Mouse (Mus musculus) hindbrain, embryonic 11.5 days (tissue): ENCODE data around the gene Hoxb8. TPM values are rescaled to one million over a fixed set of nuclear protein-coding genes. Genes with fewer than 3 reads are reported as not detected.

Source experiments
- ATAC-seq: fragments of 200-750 bp; cut with Nextera tagmentation; 2 replicates; pipeline ENCODE4 v1.8.0; 2017; ENCODE audit warnings: mild to moderate bottlenecking, moderate TSS enrichment, moderate library complexity; ENCODE audit not compliant: low FRiP score
- DNase-seq: peaks from one replicate; pipeline ENCODE4 v3.0.0-alpha.2; 2015; ENCODE audit warnings: low spot score
- H3K27ac ChIP-seq: fragments of 300-500 bp; sonication (generic); 2 replicates; pipeline ENCODE4 v1.5.1; 2014; ENCODE audit warnings: mild to moderate bottlenecking, low read depth, low read length
- H3K27me3 ChIP-seq: fragments of 300-500 bp; sonication (generic); 2 replicates; pipeline ENCODE4 v1.6.1; 2014; ENCODE audit warnings: mild to moderate bottlenecking, low read length, moderate library complexity, mixed read lengths; ENCODE audit not compliant: control insufficient read depth, insufficient read depth
- H3K36me3 ChIP-seq: fragments of 300-500 bp; sonication (generic); 2 replicates; pipeline ENCODE4 v1.6.1; 2014; ENCODE audit warnings: mild to moderate bottlenecking, low read length, moderate library complexity, mixed read lengths; ENCODE audit not compliant: control insufficient read depth, insufficient read depth
- H3K4me1 ChIP-seq: fragments of 300-500 bp; sonication (generic); replicated peaks from 2 replicates; pipeline ENCODE4 v1.6.1; 2014; ENCODE audit warnings: low read length, mixed read lengths; ENCODE audit not compliant: control insufficient read depth, insufficient read depth
- H3K4me2 ChIP-seq: fragments of 300-500 bp; sonication (generic); replicated peaks from 2 replicates; pipeline ENCODE4 v1.6.1; 2014; ENCODE audit warnings: mild to moderate bottlenecking, low read depth, low read length
- H3K4me3 ChIP-seq: fragments of 300-500 bp; sonication (generic); 2 replicates; pipeline ENCODE4 v1.5.1; 2014; ENCODE audit warnings: low read depth, low read length
- H3K9ac ChIP-seq: fragments of 300-500 bp; sonication (generic); 2 replicates; pipeline ENCODE4 v1.6.1; 2014; ENCODE audit warnings: low read depth, low read length
- H3K9me3 ChIP-seq: fragments of 300-500 bp; sonication (generic); 2 replicates; pipeline ENCODE4 v1.6.1; 2016; ENCODE audit warnings: low read length; ENCODE audit not compliant: control insufficient read depth
- WGBS: fragments of 180-500 bp; shearing (Covaris S2); extraction: QIAGEN DNeasy Blood & Tissue Kit; methylation state at CpG from one replicate; pipeline ENCODE4 v1.1.7; 2014; 5-methylcytosine and 5-hydroxymethylcytosine counted together
- polyA plus RNA-seq: library from polyadenylated mRNA; unstranded; fragments of >200 nt; fragmentation: Nextera tagmentation; extraction: Ambion mirVana; gene quantifications from 2 replicates; pipeline ENCODE4 v1.2.1, GENCODE M21; 2014

Hoxb8 gene
- polyA plus RNA-seq, 1 experiment from 2014 or later, result 3.1 TPM

GRCm38 (mm10) chr11:96304381-96305195, 22.9 kb downstream of the Hoxb8 start:
- under 1% methylated on average over 38 of the region's 38 CpGs for WGBS
- peak overlapping the region; percentile 84 for H3K27ac ChIP-seq
- no peak for DNase-seq
- no peaks in the 10 kb centered on the region for H3K36me3 ChIP-seq
- no peak for ATAC-seq
- peak overlapping the region; percentile 54 for H3K9ac ChIP-seq
- H3K4me3 ChIP-seq, result peak overlapping the region; percentile 48
- no peaks in the 10 kb centered on the region for H3K9me3 ChIP-seq
- peaks cover 96% of the 10 kb centered on the region for H3K27me3 ChIP-seq
- no peaks in the 10 kb centered on the region for H3K4me1 ChIP-seq
- H3K4me2 ChIP-seq, result peak overlapping the region; percentile 37

DNA sequence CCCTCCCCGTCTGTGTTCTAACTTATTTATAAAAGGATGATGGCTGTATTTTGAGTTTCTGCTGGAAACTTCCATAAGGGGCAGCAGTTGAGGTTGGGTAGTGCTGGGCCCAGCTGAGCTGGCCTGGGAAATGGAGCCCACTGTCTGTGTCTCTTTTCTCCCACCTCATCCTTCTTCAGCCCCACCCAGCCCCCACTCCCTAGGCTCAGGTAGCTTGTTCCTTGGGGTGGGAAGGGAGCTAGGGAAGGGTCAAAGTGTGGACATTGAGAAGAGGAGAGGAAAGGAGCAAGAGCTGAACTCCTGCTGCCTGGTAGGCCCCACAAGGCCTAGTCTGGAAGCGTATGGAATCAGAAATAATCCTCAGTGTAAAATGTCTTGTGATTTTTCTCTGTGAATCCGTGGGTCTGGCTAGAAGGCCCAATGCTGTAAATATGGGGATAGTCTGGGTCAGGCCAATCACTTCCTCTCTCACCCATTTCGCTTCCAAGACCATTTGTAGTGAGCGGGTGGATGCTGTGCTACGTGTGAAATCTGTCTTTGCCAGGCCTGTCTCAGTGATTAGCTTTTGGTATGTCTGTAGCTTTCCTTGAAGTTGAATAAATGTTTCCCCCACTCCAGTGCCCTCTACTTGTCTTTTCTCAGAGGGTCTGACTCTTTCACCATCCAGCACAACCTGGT, 23.9 kb downstream of the Hoxb8 start:
- Histone ChIP-seq H3K9me3 (no peaks in the 10 kb centered on the region), H3K36me3 (no peaks in the 10 kb centered on the region), H3K27me3 (peaks cover 95% of the 10 kb centered on the region), H3K4me2 (peak overlapping the region; percentile 37), H3K27ac (no peak overlapping the region; the same call in 1 of the 2 replicates), H3K9ac (peak overlapping the region; percentile 54), H3K4me3 (peak overlapping the region; percentile 48), H3K4me1 (no peaks in the 10 kb centered on the region)
- WGBS, result 28% methylated on average over 6 of the region's 6 CpGs
- no peak for ATAC-seq
- no peak for DNase-seq

- Histone ChIP-seq H3K4me1 (no peaks in the 10 kb centered on the region), H3K27ac (peak overlapping the region; percentile 32; the same call in 1 of the 2 replicates), H3K36me3 (no peaks in the 10 kb centered on the region), H3K27me3 (peaks cover 96% of the 10 kb centered on the region), H3K4me2 (peak overlapping the region; percentile 37), H3K9ac (peak overlapping the region; percentile 54), H3K9me3 (no peaks in the 10 kb centered on the region), H3K4me3 (peak overlapping the region; percentile 48)
- 8% methylated on average over 7 of the region's 7 CpGs for WGBS
- no peak for DNase-seq
- no peak for ATAC-seq
These were observed 24.6 kb downstream of the Hoxb8 start for GRCm38 (mm10) chr11:96306183-96306907.

DNA sequence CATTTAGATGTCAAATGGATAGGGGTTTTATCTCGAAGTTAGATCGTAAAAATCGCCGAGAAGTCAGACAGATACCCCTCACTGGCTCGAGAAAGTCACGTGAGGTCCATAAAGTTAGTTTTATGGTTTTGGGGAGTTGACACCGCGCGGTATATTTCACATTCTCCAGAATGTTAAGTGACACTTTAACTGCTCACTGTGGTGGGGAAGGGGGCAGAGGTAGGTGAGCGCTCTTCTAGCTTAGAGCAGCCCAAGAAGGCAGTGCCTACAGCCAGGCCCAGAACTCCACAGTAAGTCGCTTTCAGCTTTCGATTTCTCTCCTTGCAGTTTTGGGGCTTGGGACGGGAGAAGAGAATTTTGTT, 25.2 kb downstream of the Hoxb8 start:
- no peak overlapping the region for H3K27ac ChIP-seq
- peaks cover 95% of the 10 kb centered on the region for H3K27me3 ChIP-seq
- H3K4me1 ChIP-seq, result no peaks in the 10 kb centered on the region
- no peaks in the 10 kb centered on the region for H3K9me3 ChIP-seq
- H3K4me3 ChIP-seq, result peak overlapping the region; percentile 48
- peak overlapping the region; percentile 54; the same call in 1 of the 2 replicates for H3K9ac ChIP-seq
- no peak for DNase-seq
- WGBS, result 2% methylated on average over 13 of the region's 13 CpGs
- H3K36me3 ChIP-seq, result no peaks in the 10 kb centered on the region
- peak overlapping the region; percentile 2 for H3K4me2 ChIP-seq
- no peak for ATAC-seq

GRCm38 (mm10) chr11:96308763-96309162, 27.1 kb downstream of the Hoxb8 start:
- peak overlapping the region; percentile 61; the same call in 1 of the 2 replicates for H3K27ac ChIP-seq
- peak overlapping the region; percentile 48; the same call in 1 of the 2 replicates for H3K4me3 ChIP-seq
- ATAC-seq (no peak), DNase-seq (no peak)
- H3K4me2 ChIP-seq, result peak overlapping the region; percentile 30
- H3K9me3 ChIP-seq, result no peaks in the 10 kb centered on the region
- no peaks in the 10 kb centered on the region for H3K4me1 ChIP-seq
- 17% methylated on average over 4 of the region's 4 CpGs for WGBS
- H3K9ac ChIP-seq, result peak overlapping the region; percentile 48; the same call in 1 of the 2 replicates
- H3K36me3 ChIP-seq, result no peaks in the 10 kb centered on the region
- H3K27me3 ChIP-seq, result peaks cover 95% of the 10 kb centered on the region

- DNase-seq (no peak), ATAC-seq (no peak)
- Histone ChIP-seq H3K27me3 (peaks cover 96% of the 10 kb centered on the region), H3K9me3 (no peaks in the 10 kb centered on the region), H3K4me2 (peak overlapping the region; percentile 14; the same call in 1 of the 2 replicates), H3K9ac (peak overlapping the region; percentile 48), H3K36me3 (no peaks in the 10 kb centered on the region), H3K4me1 (no peaks in the 10 kb centered on the region), H3K27ac (peak overlapping the region; percentile 64), H3K4me3 (peak overlapping the region; percentile 48)
- 5% methylated on average over 4 of the region's 4 CpGs for WGBS
These were observed 27.6 kb downstream of the Hoxb8 start for GRCm38 (mm10) chr11:96309288-96309687.

GRCm38 (mm10) chr11:96310183-96310938, 28.7 kb downstream of the Hoxb8 start:
- ATAC-seq, result peak; percentile 59; the same call in 1 of the 2 replicates
- H3K36me3 ChIP-seq, result no peaks in the 10 kb centered on the region
- H3K9me3 ChIP-seq, result no peaks in the 10 kb centered on the region
- peak overlapping the region; percentile 90 for H3K27ac ChIP-seq
- no peaks in the 10 kb centered on the region for H3K4me1 ChIP-seq
- H3K9ac ChIP-seq, result no peak overlapping the region
- H3K4me2 ChIP-seq, result peak overlapping the region; percentile 35
- no peak for DNase-seq
- H3K4me3 ChIP-seq, result peak overlapping the region; percentile 48
- under 1% methylated on average over 20 of the region's 20 CpGs for WGBS
- H3K27me3 ChIP-seq, result peaks cover 95% of the 10 kb centered on the region

DNA sequence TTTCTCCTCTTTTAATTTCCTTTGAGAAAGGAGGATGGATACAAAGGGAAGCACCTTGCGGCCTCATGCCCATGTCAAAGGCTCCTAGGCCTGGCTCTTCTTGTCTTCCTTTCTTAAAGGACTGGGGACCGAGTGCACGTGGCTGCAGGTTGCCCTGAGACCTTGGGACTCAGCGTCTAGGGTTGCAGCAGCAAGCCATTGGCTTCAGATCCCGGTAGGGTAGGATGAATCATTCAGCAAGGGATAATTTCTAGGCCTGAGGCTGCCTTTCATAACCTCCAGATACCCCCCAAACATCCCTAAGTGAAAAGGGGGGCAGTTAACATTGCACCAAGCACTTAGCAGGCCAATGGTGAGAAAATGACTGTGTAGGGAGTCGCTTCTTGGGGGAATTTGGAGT, 29.4 kb downstream of the Hoxb8 start:
- Histone ChIP-seq H3K36me3 (no peaks in the 10 kb centered on the region), H3K9ac (peak overlapping the region; percentile 49), H3K4me3 (peak overlapping the region; percentile 14), H3K9me3 (no peaks in the 10 kb centered on the region), H3K4me2 (peak overlapping the region; percentile 35), H3K27me3 (peaks cover 95% of the 10 kb centered on the region), H3K4me1 (no peaks in the 10 kb centered on the region), H3K27ac (peak overlapping the region; percentile 90)
- ATAC-seq, result no peak
- WGBS, result 7% methylated on average over 6 of the region's 6 CpGs
- DNase-seq, result peak; percentile 56
